Mouse (Mus musculus) ES-Bruce4 (cell line): ENCODE data around the gene Qrsl1.

Experiments
- CTCF ChIP-seq: IDR thresholded peaks from one replicate; pipeline ENCODE4 v1.8.1; 2011; ENCODE audit warnings: low read depth, low read length
- POLR2A ChIP-seq: IDR thresholded peaks from one replicate; pipeline ENCODE4 v1.8.1; 2011; ENCODE audit warnings: low read length; ENCODE audit not compliant: insufficient read depth

- TF ChIP-seq CTCF (no peak), POLR2A (no peak)
Observed at GRCm38 (mm10) chr10:43851898-43852297, 49.6 kb downstream of the Qrsl1 start.
